Mouse (Mus musculus): ENCODE measurements around the gene Rps17. TPM values are rescaled to one million over a fixed set of nuclear protein-coding genes. Genes with fewer than 3 reads are reported as not detected.

The Rps17 gene
- polyA plus RNA-seq (2015; fragmentation: Nextera tagmentation; extraction: Ambion mirVana), result 766 and 842 TPM in 2 replicates

- ATAC-seq (replicated peaks; ENCODE audit: insufficient number of reproducible peaks, insufficient read depth, low FRiP score, low read depth), result peak; percentile 85
- H3K9ac ChIP-seq, result peak within 1 kb of the TSS; percentile 83
- peak within 1 kb of the TSS; percentile 90 for H3K27ac ChIP-seq
- peaks cover 35% of the 10 kb centered on the region for H3K36me3 ChIP-seq
- no peaks in the 10 kb centered on the region for H3K27me3 ChIP-seq
- H3K9me3 ChIP-seq (replicated peaks), result no peaks in the 10 kb centered on the region
- under 1% methylated on average over 85 of the region's 85 CpGs for WGBS
- peak within 1 kb of the TSS; percentile 76 for H3K4me2 ChIP-seq
- peaks cover 31% of the 10 kb centered on the region for H3K4me1 ChIP-seq (replicated peaks)
- peak within 1 kb of the TSS; percentile 77 for H3K4me3 ChIP-seq
Observed at GRCm38 (mm10) chr7:81344544-81345446, at the start of gene Rps17. TSS of gene Rps17 (minus strand) at chr7:81345254.

GRCm38 (mm10) chr7:81379363-81379762 lies 34.3 kb upstream of the Rps17 start:
- no peaks in the 10 kb centered on the region for H3K27me3 ChIP-seq
- no peaks in the 10 kb centered on the region for H3K9me3 ChIP-seq (replicated peaks)
- ATAC-seq (replicated peaks; ENCODE audit: insufficient number of reproducible peaks, insufficient read depth, low FRiP score, low read depth), result no peak
- no peak overlapping the region for H3K4me3 ChIP-seq
- no peak overlapping the region for H3K4me2 ChIP-seq
- no peak overlapping the region for H3K27ac ChIP-seq
- no peaks in the 10 kb centered on the region for H3K36me3 ChIP-seq
- H3K4me1 ChIP-seq (replicated peaks), result no peaks in the 10 kb centered on the region
- no peak overlapping the region for H3K9ac ChIP-seq
- 62% methylated on average over 1 of the region's 1 CpGs for WGBS

GRCm38 (mm10) chr7:81372337-81372920 lies 27.4 kb upstream of the Rps17 start:
- 6% methylated on average over 13 of the region's 13 CpGs for WGBS

GRCm38 (mm10) chr7:81371811-81372210 lies 26.8 kb upstream of the Rps17 start:
- WGBS, result 36% methylated on average over 5 of the region's 5 CpGs
- H3K4me2 ChIP-seq, result no peak overlapping the region; the same call in 1 of the 2 replicates

More at GRCm38 (mm10) chr7:81372337-81372920, 27.4 kb upstream of the Rps17 start:
- Histone ChIP-seq H3K27me3 (0 out of 2 replicates have a peak, but pooled peaks cover 7% of the 10 kb centered on the region), H3K4me2 (peak overlapping the region; percentile 47), H3K9me3 (replicated peaks) (no peaks in the 10 kb centered on the region), H3K4me1 (replicated peaks) (peaks cover 7% of the 10 kb centered on the region; the same call in 1 of the 2 replicates), H3K27ac (no peak overlapping the region), H3K9ac (no peak overlapping the region), H3K36me3 (no peaks in the 10 kb centered on the region), H3K4me3 (peak overlapping the region; percentile 16; the same call in 1 of the 2 replicates)
- ATAC-seq (replicated peaks; ENCODE audit: insufficient number of reproducible peaks, insufficient read depth, low FRiP score, low read depth), result peak; percentile 53; the same call in 1 of the 2 replicates

GRCm38 (mm10) chr7:81369724-81370123 lies 24.7 kb upstream of the Rps17 start:
- H3K9ac ChIP-seq, result no peak overlapping the region
- peaks cover 7% of the 10 kb centered on the region; the same call in 1 of the 2 replicates for H3K27me3 ChIP-seq
- WGBS, result 57% methylated on average over 3 of the region's 3 CpGs
- ATAC-seq (replicated peaks; ENCODE audit: insufficient number of reproducible peaks, insufficient read depth, low FRiP score, low read depth), result no peak
- peaks cover 7% of the 10 kb centered on the region; the same call in 1 of the 2 replicates for H3K4me1 ChIP-seq (replicated peaks)
- H3K36me3 ChIP-seq, result no peaks in the 10 kb centered on the region
- no peaks in the 10 kb centered on the region for H3K9me3 ChIP-seq (replicated peaks)
- no peak overlapping the region for H3K4me3 ChIP-seq
- no peak overlapping the region for H3K27ac ChIP-seq
- H3K4me2 ChIP-seq, result no peak overlapping the region

More at GRCm38 (mm10) chr7:81371811-81372210, 26.8 kb upstream of the Rps17 start:
- Histone ChIP-seq H3K9me3 (replicated peaks) (no peaks in the 10 kb centered on the region), H3K4me1 (replicated peaks) (peaks cover 7% of the 10 kb centered on the region; the same call in 1 of the 2 replicates), H3K27me3 (0 out of 2 replicates have a peak, but pooled peaks cover 7% of the 10 kb centered on the region), H3K27ac (no peak overlapping the region), H3K9ac (no peak overlapping the region), H3K4me3 (no peak overlapping the region), H3K36me3 (no peaks in the 10 kb centered on the region)
- ATAC-seq (replicated peaks; ENCODE audit: insufficient number of reproducible peaks, insufficient read depth, low FRiP score, low read depth), result no peak

GRCm38 (mm10) chr7:81367946-81368345 lies 22.9 kb upstream of the Rps17 start:
- Histone ChIP-seq H3K36me3 (no peaks in the 10 kb centered on the region), H3K4me1 (replicated peaks) (peaks cover 7% of the 10 kb centered on the region; the same call in 1 of the 2 replicates), H3K27me3 (peaks cover 3% of the 10 kb centered on the region; the same call in 1 of the 2 replicates), H3K4me2 (no peak overlapping the region), H3K4me3 (no peak overlapping the region), H3K27ac (no peak overlapping the region), H3K9ac (no peak overlapping the region), H3K9me3 (replicated peaks) (no peaks in the 10 kb centered on the region)
- WGBS, result 56% methylated on average over 3 of the region's 3 CpGs
- no peak for ATAC-seq (replicated peaks; ENCODE audit: insufficient number of reproducible peaks, insufficient read depth, low FRiP score, low read depth)

- Histone ChIP-seq H3K27ac (no peak overlapping the region), H3K9me3 (replicated peaks) (no peaks in the 10 kb centered on the region), H3K4me1 (replicated peaks) (no peaks in the 10 kb centered on the region), H3K9ac (no peak overlapping the region), H3K4me2 (no peak overlapping the region), H3K4me3 (no peak overlapping the region), H3K36me3 (no peaks in the 10 kb centered on the region), H3K27me3 (peaks cover 3% of the 10 kb centered on the region; the same call in 1 of the 2 replicates)
- WGBS, result 71% methylated on average over 7 of the region's 7 CpGs
- no peak for ATAC-seq (replicated peaks; ENCODE audit: insufficient number of reproducible peaks, insufficient read depth, low FRiP score, low read depth)
Observed at GRCm38 (mm10) chr7:81356975-81357374, 11.9 kb upstream of the Rps17 start.

GRCm38 (mm10) chr7:81356360-81356759 lies 11.3 kb upstream of the Rps17 start:
- no peak for ATAC-seq (replicated peaks; ENCODE audit: insufficient number of reproducible peaks, insufficient read depth, low FRiP score, low read depth)
- H3K4me1 ChIP-seq (replicated peaks), result no peaks in the 10 kb centered on the region
- no peaks in the 10 kb centered on the region for H3K9me3 ChIP-seq (replicated peaks)
- no peak overlapping the region for H3K9ac ChIP-seq
- no peak overlapping the region for H3K4me2 ChIP-seq
- no peaks in the 10 kb centered on the region for H3K36me3 ChIP-seq
- peaks cover 3% of the 10 kb centered on the region; the same call in 1 of the 2 replicates for H3K27me3 ChIP-seq
- no peak overlapping the region for H3K4me3 ChIP-seq
- no peak overlapping the region for H3K27ac ChIP-seq
- WGBS, result 77% methylated on average over 1 of the region's 1 CpGs

GRCm38 (mm10) chr7:81355746-81356145 lies 10.7 kb upstream of the Rps17 start:
- no peak overlapping the region for H3K27ac ChIP-seq

GRCm38 (mm10) chr7:81351826-81352225 lies 6.8 kb upstream of the Rps17 start:
- 80% methylated on average over 4 of the region's 4 CpGs for WGBS
- Histone ChIP-seq H3K27me3 (no peaks in the 10 kb centered on the region), H3K4me3 (no peak overlapping the region), H3K9ac (no peak overlapping the region), H3K36me3 (no peaks in the 10 kb centered on the region), H3K27ac (no peak overlapping the region), H3K4me2 (no peak overlapping the region), H3K9me3 (replicated peaks) (no peaks in the 10 kb centered on the region), H3K4me1 (replicated peaks) (no peaks in the 10 kb centered on the region)
- ATAC-seq (replicated peaks; ENCODE audit: insufficient number of reproducible peaks, insufficient read depth, low FRiP score, low read depth), result no peak

More at GRCm38 (mm10) chr7:81355746-81356145, 10.7 kb upstream of the Rps17 start:
- no peaks in the 10 kb centered on the region for H3K36me3 ChIP-seq
- H3K27me3 ChIP-seq, result peaks cover 3% of the 10 kb centered on the region; the same call in 1 of the 2 replicates
- 79% methylated on average over 7 of the region's 7 CpGs for WGBS
- no peak overlapping the region for H3K9ac ChIP-seq
- no peak overlapping the region for H3K4me3 ChIP-seq
- ATAC-seq (replicated peaks; ENCODE audit: insufficient number of reproducible peaks, insufficient read depth, low FRiP score, low read depth), result no peak
- H3K9me3 ChIP-seq (replicated peaks), result no peaks in the 10 kb centered on the region
- no peaks in the 10 kb centered on the region for H3K4me1 ChIP-seq (replicated peaks)
- H3K4me2 ChIP-seq, result no peak overlapping the region

- Histone ChIP-seq H3K9ac (no peak overlapping the region), H3K27me3 (no peaks in the 10 kb centered on the region), H3K4me2 (no peak overlapping the region), H3K4me3 (no peak overlapping the region), H3K4me1 (replicated peaks) (peaks cover 12% of the 10 kb centered on the region), H3K36me3 (peaks cover 3% of the 10 kb centered on the region; the same call in 1 of the 2 replicates), H3K9me3 (replicated peaks) (no peaks in the 10 kb centered on the region), H3K27ac (no peak overlapping the region)
- 61% methylated on average over 7 of the region's 7 CpGs for WGBS
- ATAC-seq (replicated peaks; ENCODE audit: insufficient number of reproducible peaks, insufficient read depth, low FRiP score, low read depth), result no peak
Observed at GRCm38 (mm10) chr7:81348206-81348605, 3.2 kb upstream of the Rps17 start.
